Mouse (Mus musculus) kidney, adult 8-10 months (tissue): ENCODE data around the gene Ryr1.
"Not testable (repeated sequence)": the region's sequence is repeated elsewhere in the genome, so short reads cannot be mapped to it uniquely, and the experiment has no call there.

ENCODE experiments used
- DNase-seq, 2 experiments: peaks; one replicate each; pipeline ENCODE4 v3.0.0; 2022

Ryr1 gene

DNA sequence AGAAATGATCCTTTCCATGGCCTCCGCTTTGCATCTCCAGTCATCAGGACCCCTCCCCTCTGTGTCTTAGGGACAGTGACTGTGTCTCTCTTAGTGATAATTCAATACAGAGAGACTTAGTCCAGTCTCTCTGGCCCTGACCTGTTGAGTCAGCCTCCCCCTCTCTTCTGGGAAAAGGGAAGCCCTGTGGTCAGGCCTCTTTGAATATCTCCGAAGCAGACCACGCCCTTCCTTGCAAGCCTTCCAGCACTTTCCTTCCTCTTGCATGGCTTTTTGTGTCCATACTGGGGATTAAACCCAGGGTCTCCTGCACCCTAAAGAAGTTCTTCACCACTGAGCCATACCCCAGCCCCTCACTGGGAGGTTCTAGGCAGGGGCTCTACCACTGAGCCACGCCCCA, 19.0 kb upstream of the Ryr1 start:
- DNase-seq = no peak

DNA sequence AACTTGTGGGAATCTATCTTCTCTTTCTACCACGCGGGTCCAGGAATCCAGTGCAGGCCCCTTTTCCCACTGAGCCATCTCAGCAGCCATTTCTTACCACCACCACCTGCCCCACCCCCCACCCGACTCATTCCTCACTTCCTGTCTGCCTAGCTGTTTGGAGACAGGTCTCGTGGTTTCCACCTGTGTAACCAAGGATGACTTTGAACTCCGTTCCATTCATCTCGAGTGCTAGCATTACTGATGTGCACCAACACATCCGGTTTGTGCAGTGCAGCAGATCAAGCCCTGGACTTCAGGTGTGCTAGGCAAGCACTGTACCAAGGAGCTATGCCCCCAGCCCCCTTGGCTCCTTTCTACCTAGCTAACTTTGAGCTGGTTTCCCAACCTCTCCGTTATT, 16.4 kb upstream of the Ryr1 start:
- DNase-seq = no peak

DNA sequence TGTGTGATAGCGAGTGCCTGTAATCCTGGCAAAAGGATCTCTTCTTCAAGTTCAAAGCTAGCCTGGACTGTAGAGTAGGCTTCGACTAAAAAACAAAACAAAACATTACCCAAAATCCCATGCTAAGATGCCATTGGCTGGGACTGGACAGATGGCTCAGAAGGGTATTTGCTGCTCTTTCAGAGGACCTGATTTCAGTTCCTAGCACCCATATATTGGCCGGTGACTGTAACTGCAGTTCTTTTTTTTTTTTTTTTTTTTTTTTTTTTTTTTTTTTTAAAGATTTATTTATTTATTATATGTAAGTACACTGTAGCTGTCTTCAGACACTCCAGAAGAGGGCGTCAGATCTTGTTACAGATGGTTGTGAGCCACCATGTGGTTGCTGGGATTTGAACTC, 14.3 kb upstream of the Ryr1 start:
- not testable (repeated sequence) for DNase-seq

DNA sequence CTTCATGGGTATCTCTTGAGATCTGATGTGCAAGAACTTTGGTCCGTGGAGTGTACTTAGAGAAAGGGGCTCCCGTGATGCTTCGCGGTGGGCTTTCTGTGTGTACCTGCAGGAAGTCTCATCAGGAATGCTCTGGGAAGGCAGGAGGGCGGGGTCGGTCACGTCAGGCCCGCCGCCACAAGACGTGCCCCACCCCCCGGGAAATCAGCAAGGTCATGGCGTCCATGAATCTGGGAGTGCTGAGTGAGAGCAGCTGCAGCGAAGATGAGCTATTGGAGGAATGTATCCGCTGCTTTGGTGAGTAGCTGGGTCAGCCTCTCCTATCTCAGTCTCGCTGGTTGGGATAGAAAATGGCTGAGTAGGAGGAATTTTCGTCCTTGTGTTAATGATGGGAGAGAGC, 12.4 kb upstream of the Ryr1 start:
- DNase-seq = no peak

DNA sequence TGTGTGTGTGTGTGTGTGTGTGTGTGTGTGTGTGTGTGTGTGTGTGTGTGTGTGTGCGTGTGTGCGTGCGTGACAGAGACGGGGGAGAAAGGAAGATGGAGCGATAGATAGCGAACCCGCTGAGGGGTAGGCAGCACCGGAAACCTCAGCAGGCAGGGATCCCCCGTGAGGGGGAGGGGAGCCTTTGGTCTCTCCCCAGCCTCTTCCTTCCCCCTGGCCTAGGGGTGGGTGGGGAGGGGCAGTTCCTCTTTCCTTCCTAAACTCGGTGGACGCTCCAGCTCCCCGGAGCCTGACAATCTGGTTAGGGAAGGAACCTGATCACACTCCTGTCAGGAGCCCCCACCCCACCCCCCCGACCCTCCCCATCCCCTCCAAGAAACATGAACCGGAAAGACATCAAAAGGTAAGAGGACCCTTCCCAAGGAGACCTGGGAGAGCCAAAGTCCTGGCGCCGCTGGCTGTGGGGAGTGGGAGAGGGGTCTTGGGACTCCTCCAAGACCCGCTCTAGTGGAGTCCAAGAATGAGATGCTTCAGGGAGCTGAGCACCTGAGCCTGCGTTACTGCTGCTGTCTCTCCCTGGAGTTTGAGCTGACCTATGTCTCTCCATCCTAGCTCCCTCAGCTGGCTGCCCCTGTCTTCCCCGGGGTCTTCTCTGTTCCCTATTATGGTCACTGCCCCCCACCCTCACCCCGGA, 9.9 kb upstream of the Ryr1 start, which contains the start of gene Rasgrp4:
TSS of gene Rasgrp4 (plus strand) at position 159 of the 694 bp plus-strand sequence.
- DNase-seq = no peak

DNA sequence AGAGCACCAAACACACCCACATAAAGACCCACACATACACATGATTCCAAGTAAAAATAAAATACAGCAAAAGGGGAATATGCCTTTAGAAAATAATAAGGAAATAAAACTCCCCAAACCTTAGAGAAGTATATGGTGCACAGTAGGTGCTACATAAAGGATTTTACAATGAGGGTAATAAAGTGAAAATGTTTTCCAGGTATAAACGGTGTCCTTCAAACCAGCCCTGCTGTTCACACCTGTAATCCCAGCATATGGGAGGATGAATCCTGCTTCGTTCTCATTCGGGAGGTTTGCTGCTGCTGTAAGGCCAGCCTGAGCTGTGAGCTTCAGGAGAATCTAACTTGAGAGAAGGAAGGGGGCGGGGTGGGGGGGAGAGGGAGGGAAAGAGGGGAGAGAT, 9.3 kb upstream of the Ryr1 start:
- DNase-seq = no peak

DNA sequence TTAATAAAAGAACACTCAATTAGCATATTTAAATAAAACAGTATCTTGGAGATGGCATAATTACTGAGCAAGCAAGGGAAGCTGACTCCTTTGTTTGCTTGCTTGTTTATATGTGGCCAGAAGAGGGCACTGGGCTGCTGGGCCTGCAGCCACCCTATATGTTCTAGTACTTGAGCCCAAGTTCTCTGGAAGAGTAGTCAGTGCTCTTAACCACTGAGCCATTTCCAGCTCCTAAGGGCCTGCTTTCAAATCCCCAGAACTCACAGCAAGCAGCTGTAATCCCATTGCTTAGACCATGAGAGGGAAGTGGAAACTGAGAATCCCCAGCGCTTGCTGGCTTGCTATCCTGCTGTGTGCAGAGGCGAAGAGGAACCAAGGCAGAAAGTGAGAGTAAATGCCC, 3.7 kb upstream of the Ryr1 start:
- DNase-seq = no peak

DNA sequence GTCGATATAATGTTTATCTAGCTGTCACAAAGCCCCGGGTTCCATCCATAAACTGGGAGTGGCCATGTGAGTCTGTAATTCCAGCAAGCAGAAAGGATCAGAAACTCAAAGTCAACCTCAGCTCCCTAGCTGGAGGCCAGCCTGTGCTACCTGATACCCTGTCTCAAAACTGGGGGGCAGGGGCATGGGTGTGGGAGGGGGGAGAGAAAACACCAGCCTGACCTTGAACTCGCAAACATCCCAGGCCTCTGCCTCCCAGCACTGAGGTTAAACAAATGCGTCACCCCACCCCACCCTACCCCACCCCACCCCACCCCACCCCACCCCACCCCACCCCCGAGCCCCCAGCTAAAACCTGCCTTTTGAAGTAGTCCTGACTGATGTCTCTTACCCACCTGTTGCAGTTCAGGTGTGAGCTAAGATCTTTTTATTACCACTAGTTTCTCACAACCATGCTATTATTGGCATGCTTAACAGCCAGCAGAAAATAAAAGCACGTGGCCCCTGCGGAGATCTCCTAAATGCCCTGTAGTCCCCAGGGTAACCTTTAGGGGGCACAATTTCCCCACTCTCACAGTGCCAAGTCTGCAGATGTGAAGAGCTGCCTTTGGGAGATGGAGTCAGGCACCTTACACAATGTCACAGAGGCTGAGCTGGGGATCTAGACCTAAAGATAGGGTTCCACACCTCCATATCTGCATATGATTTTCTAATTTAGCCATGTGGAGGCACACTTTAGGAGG, 1.4 kb upstream of the Ryr1 start:
- peak; percentile 59 to 79 for DNase-seq

DNA sequence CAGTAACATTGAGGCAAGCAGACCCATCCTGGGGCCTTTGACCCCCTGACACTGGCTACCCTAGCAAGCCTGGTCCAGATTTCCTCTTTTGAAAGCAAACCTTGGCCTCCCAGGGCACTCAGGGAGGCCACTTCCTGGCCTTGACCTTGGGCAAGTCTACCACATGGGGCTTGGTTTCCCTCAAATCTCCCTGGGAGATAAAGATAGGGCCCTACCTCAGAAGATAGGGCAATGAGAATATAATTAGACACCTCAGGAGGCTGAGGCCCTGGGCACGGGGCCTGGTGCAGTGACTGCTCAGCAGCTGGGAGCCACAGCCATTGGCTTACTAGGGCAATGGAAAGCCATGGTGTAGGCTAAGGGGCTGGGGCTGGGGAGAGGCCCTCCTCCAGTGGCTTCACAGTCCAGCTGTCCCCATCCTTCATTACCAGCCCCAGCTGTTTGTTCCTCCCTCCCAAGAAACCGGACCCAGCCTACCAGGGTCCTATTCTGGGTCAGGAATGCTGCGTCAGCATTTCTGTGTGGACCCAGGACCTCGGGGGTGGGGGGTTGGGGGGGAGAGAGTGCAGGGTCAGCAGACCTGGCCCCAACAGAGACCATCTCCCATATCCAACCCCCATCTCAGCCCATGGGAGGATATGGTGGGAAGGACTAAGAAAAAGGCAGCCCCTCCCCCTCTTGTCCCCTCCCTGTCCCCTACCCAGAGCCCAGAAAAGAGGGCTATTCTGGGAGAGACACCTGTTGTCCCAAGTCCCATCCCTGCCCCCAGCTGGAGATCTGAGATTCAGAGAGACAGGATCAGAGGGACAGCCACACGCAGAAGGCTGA, 1.2 kb downstream of the Ryr1 start:
- no peak for DNase-seq

DNA sequence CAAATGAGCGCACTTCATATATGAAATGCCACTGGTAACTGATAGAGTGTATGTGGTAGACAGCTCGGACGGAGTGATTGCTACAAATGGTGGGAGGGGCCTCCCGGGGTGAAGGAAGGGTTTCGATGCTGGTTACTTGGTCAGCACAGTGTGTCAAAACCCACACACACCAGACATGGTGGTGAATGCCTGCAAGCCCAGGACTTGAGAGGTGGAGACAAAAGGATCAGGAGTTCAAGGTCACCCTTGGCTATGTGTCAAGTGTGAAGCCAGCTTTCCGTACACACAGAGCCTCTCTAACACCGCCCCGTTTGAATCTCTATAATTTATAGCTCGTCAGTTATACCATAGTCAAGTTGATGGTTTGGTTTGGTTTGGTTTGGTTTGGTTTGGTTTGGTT, 2.2 kb downstream of the Ryr1 start:
- DNase-seq = no peak

DNA sequence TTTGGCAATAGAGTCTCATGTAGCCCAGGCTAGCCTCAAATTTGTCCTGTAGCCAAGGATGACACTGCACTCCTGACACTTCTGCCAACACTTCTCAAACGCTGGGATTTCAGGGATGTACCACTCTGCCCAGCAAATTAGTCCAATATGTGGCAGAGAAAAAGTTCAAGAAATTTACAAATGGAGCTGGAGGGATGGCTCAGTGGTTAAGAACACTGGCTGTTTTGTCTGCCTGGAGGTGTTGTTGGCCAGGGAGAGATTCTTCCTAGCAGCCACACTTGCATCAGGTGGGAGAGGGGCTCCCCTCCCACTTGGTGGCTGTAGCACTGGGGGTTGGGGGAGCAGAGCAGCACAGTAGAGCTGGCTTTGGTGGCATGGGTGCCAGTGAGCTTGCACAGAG, 5.5 kb downstream of the Ryr1 start:
- DNase-seq = no peak

DNA sequence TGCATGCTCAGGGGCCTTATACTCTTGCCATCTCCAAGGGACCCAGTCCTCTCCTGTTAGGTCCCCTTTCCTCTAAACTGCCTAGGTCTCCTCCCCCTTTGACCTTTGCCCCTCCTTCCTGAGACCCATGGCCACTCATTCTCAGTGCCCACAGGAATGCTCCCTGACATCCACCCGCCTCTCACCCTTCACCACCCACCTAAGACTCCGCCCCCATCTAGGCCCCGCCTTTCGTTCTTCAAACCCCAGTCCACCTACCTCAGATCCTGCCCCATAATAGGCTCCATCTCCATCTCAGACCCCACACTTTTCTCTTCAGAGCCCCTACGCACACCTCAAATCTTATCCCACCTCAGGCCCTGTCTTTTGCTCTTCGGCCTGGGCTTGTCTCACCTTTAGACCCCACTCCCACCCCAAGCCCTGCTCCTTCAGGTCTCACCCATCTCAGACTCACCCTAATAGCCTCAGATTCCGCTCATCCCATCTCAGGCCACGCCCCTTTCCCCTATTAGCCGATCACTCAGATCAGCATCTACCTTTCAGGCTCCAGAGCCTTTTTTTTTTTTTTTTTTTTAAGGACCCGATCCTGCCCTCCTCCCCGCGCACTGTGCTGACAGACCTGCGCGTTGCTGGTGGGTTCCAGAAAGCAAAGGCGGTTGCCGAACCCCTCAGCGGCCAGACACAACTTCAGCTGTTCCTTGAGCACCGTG, 6.7 kb downstream of the Ryr1 start:
- no peak for DNase-seq

DNA sequence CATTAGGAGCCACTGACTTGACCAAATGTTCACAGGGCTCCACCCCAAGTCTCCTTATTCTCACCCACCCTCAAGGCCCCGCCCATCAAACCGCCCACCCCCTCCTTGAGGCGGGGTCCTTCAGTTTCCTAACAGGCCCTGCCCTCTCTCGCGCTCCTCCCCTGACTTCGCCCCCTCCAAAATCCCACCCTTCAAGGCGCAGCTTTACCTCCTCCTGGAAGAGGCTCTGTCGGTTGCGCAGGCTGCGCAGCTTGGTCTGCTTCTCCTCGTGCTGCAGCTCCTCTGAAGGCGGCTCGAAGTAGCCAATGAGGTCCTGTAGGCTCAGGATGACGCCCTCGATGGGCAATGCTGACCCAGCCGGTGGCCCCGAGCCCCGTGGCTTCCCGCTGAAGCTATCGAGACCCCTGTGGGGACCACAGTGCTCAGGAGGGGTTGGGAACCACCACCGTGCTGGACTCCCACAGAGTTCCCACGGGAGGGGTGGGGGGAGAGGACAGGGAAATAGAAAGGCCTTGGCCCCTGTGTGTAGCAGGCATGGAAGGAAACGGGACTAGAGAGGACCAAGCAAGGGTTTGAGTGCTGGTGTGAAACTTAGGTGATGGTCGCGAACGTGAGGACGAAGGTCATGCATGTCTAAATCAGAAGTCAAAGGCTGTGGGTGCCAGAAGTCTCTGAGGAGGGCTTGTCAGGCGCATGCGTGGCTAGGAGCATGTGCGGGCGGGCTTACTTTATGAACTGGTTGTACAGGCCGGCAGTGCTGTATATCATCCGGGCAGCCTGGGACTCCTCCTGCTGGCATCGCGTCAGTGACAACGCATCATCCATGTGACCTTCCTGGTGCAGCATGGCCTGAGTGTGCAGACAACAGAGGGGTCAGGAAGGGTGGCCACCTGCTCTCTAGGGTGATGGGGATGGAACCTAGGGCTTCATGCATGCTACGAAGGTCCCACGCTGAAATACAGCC, 15.7 kb downstream of the Ryr1 start:
- peak; percentile 9 to 26 for DNase-seq

DNA sequence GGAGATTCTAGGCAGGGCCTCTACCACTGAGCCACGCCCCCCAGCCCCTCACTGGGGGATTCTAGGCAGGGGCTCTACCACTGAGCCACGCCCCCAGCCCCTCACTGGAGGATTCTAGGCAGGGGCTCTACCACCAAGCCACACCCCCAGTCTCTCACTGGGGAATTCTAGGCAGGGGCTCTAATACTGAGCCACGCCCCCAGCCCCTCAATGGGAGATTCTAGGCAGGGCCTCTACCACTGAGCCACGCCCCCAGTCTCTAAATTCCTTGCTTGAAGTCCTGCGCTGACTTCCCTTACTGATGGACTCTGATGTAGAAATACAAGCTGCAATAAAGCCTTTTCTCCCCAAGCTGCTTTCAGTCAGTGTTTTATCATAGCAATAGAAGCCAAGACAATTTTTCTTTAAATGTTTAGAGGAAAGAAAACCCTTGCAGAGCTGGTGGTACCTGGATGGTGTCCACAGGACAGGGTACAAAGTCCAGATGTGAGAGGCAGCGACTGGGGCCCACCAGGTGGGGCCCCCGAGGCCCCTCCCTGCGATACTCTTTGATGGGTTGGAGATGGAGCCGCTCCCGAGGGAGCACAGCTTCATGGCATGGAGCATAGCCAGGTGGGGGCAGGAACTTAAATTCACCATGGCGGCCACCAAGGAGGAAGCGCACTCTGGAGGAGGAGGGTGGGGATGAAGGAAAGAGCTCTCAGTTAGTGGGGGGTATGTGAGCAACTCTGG, 23.5 kb downstream of the Ryr1 start:
- no peak for DNase-seq

DNA sequence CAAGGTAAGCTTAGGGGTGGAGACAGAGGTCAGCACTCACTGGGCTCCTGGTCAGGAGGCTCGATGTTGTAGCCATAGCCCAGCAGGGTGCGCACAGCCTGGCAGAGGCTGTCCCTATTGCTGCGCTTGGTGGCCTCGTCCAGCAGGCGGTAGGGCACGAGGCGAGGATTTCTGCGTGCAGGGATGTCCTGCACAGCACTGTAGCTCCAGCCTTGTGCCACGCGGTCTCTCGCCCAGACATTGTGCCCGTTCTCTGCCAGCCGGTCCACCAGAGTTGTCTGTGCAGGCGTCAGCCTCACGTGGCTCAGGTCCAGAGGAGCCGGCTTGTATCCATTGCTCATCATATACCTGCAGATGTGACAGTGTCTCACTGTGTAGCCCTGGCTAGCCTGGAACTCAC, 27.8 kb downstream of the Ryr1 start:
- no peak for DNase-seq

DNA sequence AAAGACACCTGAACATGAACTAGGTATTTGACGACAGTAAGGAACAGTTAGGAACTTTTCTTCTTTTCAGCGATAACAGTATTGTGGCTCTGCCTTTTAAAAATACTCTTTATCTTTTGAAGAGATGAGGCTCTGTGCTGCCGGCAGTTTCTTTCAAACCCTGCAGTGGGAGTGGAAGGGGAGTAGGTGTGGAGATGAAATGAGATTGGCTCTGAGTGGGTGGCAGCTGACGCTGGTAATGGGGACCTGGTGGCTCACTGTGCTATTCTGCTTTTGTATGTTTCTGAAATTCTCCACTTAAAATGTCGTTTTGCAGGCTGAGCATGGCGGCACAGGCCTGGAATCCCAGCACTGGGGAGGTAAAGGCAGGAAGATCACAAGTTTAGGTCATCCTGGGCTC, 36.2 kb downstream of the Ryr1 start:
- no peak for DNase-seq

DNA sequence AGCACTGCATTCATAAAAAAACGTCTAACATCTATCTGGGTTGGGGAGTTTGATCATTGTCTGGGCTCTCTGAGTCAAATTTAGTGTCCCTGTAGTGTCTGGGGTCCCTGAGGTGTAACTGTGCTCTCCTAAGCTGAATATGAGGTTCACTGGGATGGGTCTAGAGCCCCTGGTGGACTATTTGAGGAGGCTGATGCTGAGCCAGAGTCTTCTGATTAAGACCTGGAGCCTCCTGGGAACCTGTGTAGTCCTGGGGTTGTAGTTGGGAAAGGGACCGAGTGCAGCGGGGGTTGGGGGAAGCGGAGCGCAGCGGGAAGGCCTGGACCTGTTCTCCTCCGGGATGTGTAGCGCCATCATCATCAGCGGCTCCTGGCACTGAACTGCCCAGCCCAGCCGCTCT, 38.1 kb downstream of the Ryr1 start:
- DNase-seq = no peak

DNA sequence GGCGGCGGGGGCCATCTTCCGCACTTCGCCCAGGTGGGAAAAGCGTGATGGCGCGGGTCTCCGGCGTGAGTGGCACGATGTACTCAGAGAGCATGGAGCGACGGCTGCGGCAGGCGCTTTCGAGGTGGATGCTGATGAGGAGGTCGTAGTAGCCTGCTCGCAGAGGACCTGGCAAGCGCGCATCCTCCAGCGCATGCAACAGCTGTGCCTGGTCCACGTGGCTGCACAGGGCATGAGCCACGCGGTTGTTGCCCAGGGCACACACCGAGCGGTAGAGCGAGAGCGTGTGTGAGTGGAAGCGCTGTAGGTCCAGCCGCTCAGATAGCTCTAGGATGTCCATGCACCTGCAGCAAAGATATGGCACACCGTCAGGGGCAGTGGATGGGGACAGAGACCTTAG, 39.0 kb downstream of the Ryr1 start:
- no peak for DNase-seq

DNA sequence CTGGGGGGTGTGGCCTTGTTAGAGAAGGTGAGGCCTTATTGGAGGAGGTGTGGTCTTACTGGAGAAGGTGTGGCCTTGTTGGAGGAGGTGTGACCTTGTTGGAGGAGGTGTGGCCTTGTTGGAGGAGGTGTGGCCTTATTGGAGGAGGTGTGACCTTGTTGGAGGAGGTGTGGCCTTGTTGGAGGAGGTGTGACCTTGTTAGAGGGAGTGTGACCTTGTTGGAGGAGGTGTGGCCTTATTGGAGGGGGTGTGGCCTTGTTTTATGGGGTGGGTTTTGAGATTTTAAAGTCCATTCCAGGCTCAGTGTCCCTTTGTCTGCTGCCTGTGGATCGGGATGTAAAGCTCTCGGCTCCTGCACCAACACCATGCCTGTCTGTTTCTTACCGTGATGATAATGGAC, 40.6 kb downstream of the Ryr1 start:
- DNase-seq = no peak

DNA sequence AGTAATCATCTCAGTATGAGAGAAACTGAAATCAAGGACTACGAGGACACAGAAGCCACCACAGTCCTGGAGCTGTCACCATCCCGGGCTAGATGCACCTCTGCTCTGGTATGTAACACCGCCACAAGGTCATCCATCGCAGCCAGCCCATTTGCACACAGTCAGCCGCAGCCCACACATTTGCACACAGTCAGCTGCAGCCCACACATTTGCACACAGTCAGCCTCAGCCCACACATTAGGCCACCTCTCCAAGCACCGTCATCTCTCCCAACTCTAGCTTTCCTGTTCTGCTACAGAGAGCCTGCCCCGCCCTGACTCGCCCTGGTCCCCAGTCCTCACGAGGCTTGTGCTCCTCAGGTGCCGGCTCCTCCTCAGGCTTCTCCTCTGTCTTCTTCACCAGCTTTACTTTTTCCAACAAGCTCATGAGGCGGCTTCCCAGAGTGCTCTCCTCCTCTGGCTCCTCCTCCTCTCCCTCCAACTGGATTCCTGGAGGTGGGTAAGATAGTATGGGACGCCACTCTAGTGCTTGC, 45.5 kb downstream of the Ryr1 start:
- no peak for DNase-seq

DNA sequence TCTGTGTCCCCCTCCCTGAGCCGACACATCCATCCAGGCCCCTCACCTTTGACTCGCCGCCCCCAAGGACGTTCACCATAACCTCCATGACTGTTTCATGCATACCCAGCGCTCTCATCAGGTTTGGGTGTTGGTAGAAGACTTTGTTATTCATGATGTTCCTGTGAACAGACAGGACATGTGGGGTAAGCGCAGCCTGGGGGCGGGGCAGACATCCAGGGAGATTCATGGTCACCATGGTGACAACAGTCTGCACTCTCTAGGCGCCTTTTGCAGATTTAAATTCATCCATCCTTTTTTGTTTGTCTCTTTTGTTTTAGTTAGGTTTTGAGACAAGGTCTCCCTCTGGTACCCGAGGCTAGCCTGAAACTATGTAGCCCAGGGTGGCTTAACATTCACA, 48.0 kb downstream of the Ryr1 start:
- no peak for DNase-seq
